Comparison of ENCODE assay signal across 9 mouse cellular contexts in genomic region chr10:95708001-95708400, GRCm38 (mm10). TPM values are rescaled to one million over a fixed set of nuclear protein-coding genes. Genes with fewer than 3 reads are reported as not detected.
DNase-seq lines count a peak whose midpoint lies in the region; ATAC-seq lines count a peak whose summit lies in the region.
"Had no signal": no experiment of that assay in that cellular context is flagged by ENCODE, and none has a peak within 500 bp of the region (broad histone marks: within the 10 kb centered on the region; RNA-seq: fewer than 3 reads in every experiment).

No protein-coding gene starts in this region.

- H3K4me3 ChIP-seq in hindbrain, embryonic 13.5 days: no peak overlapping the region

- DNase-seq in 3134 (ENCODE audit: extremely low read depth, insufficient read length, low spot score): peak; percentile 66
- DNase-seq in heart, adult 9 months (ENCODE audit: low spot score in 2 of 2): peak; percentile 64 to 86
- peak; percentile 25 to 47 for DNase-seq in kidney, postnatal 4 days
- DNase-seq in frontal cortex, postnatal 25 days (ENCODE audit: low spot score in 2 of 2): no peak
- no peak for DNase-seq in spleen, adult 12 weeks (ENCODE audit: low spot score)

- H3K9me3 ChIP-seq in hindbrain, embryonic 13.5 days: no peaks in the 10 kb centered on the region

- H3K9ac ChIP-seq in hindbrain, embryonic 13.5 days: no peak overlapping the region
- H3K9ac ChIP-seq: liver, embryonic 14.5 days had no signal

- no peaks in the 10 kb centered on the region for H3K36me3 ChIP-seq in hindbrain, embryonic 13.5 days

- H3K4me2 ChIP-seq in hindbrain, embryonic 13.5 days: no peak overlapping the region

- peaks cover 6% of the 10 kb centered on the region; the same call in 1 of the 2 replicates for H3K4me1 ChIP-seq in hindbrain, embryonic 13.5 days (replicated peaks)

- H3K27me3 ChIP-seq in hindbrain, embryonic 13.5 days: no peaks in the 10 kb centered on the region

- 82% methylated on average over 5 of the region's 5 CpGs for WGBS in hindbrain, embryonic 13.5 days

- peak; percentile 65 for ATAC-seq in CD4-positive, CD25-positive, alpha-beta regulatory T cell, adult 4 months
- no peak for ATAC-seq in erythroblast, adult 5-6 weeks (replicated peaks; ENCODE audit: low FRiP score, poor library complexity, severe bottlenecking)
- ATAC-seq in hindbrain, embryonic 13.5 days (ENCODE audit: low FRiP score): no peak

- H3K27ac ChIP-seq in hindbrain, embryonic 13.5 days: no peak overlapping the region
- H3K27ac ChIP-seq: liver, embryonic 14.5 days had no signal

RNA-seq across cellular contexts. Expression of gene Anapc15-ps, which starts 34.8 kb away (rescaled TPM):
- not detected for polyA plus RNA-seq in CD4-positive, CD25-positive, alpha-beta regulatory T cell, adult 4 months (2017; shearing (Covaris generic))
- total RNA-seq in erythroblast, adult 5-6 weeks (2015; ENCODE audit: low replicate concordance): not detected in 2 replicates
- not detected in 2 replicates for total RNA-seq in erythroblast, adult 5-6 weeks (2017; ENCODE audit: low replicate concordance)
- polyA plus RNA-seq in hindbrain, embryonic 13.5 days (2015; fragmentation: Nextera tagmentation; extraction: Ambion mirVana): not detected in 2 replicates
- polyA plus RNA-seq: liver, embryonic 14.5 days had no signal

Comparison
In these comparisons a context has a peak if more than half of its experiments do, and no peak if none do; other contexts are left out.
1. DNase-seq: peak in 3134 (single experiment), heart, adult 9 months (2 of 2) and kidney, postnatal 4 days (2 of 2); none in frontal cortex, postnatal 25 days (0 of 2) and spleen, adult 12 weeks (single experiment).